Mouse (Mus musculus) hindbrain, embryonic 14.5 days (tissue): ENCODE data around the gene 4931428L18Rik. TPM values are rescaled to one million over a fixed set of nuclear protein-coding genes. Genes with fewer than 3 reads are reported as not detected.
"Not testable (repeated sequence)": the region's sequence is repeated elsewhere in the genome, so short reads cannot be mapped to it uniquely, and the experiment has no call there.

Experiments used
- ATAC-seq: fragments of 200-750 bp; cut with Nextera tagmentation; 2 replicates; pipeline ENCODE4 v1.8.0; 2017; ENCODE audit warnings: moderate number of reproducible peaks, mild to moderate bottlenecking, moderate TSS enrichment, moderate library complexity; ENCODE audit not compliant: low FRiP score
- DNase-seq: peaks from one replicate; pipeline ENCODE4 v3.0.0-alpha.2; 2015; ENCODE audit warnings: low spot score
- H3K27ac ChIP-seq: fragments of 300-500 bp; sonication (generic); 2 replicates; pipeline ENCODE4 v1.5.1; 2014; ENCODE audit warnings: mild to moderate bottlenecking, moderate library complexity
- H3K27me3 ChIP-seq: fragments of 300-500 bp; sonication (generic); 2 replicates; pipeline ENCODE4 v1.6.1; 2014; ENCODE audit warnings: mild to moderate bottlenecking, low read length, mixed read lengths; ENCODE audit not compliant: control insufficient read depth, insufficient read depth
- H3K36me3 ChIP-seq: fragments of 300-500 bp; sonication (generic); replicated peaks from 2 replicates; pipeline ENCODE4 v1.6.1; 2014; ENCODE audit not compliant: control insufficient read depth, insufficient read depth
- H3K4me1 ChIP-seq: fragments of 300-500 bp; sonication (generic); replicated peaks from 2 replicates; pipeline ENCODE4 v1.6.1; 2014; ENCODE audit warnings: antibody characterized with exemption, low read length, mixed read lengths; ENCODE audit not compliant: control insufficient read depth, insufficient read depth
- H3K4me2 ChIP-seq: fragments of 300-500 bp; sonication (generic); replicated peaks from 2 replicates; pipeline ENCODE4 v1.6.1; 2014; ENCODE audit warnings: mild to moderate bottlenecking, moderate library complexity
- H3K4me3 ChIP-seq: fragments of 300-500 bp; sonication (generic); replicated peaks from 2 replicates; pipeline ENCODE4 v1.5.1; 2014; ENCODE audit warnings: mild to moderate bottlenecking, low read length
- H3K9ac ChIP-seq: fragments of 300-500 bp; sonication (generic); 2 replicates; pipeline ENCODE4 v1.6.1; 2014
- H3K9me3 ChIP-seq: fragments of 300-500 bp; sonication (generic); 2 replicates; pipeline ENCODE4 v1.6.1; 2016; ENCODE audit warnings: low read length; ENCODE audit not compliant: control insufficient read depth
- WGBS: fragments of 180-500 bp; shearing (Covaris S2); extraction: QIAGEN DNeasy Blood & Tissue Kit; methylation state at CpG from one replicate; pipeline ENCODE4 v1.1.7; 2014; 5-methylcytosine and 5-hydroxymethylcytosine counted together
- polyA plus RNA-seq: library from polyadenylated mRNA; unstranded; fragments of >200 nt; fragmentation: Nextera tagmentation; extraction: Ambion mirVana; gene quantifications from 2 replicates; pipeline ENCODE4 v1.2.1, GENCODE M21; 2014

4931428L18Rik gene
- polyA plus RNA-seq, 1 experiment from 2014 or later = not detected

- 85% methylated on average over 3 of the region's 3 CpGs for WGBS
- H3K36me3 ChIP-seq = no peaks in the 10 kb centered on the region
These were observed 179.3 kb downstream of the 4931428L18Rik start for GRCm38 (mm10) chr1:31043208-31043607.

GRCm38 (mm10) chr1:31042793-31043192 lies 179.7 kb downstream of the 4931428L18Rik start:
- H3K4me3 ChIP-seq = no peak overlapping the region

More at GRCm38 (mm10) chr1:31043208-31043607, 179.3 kb downstream of the 4931428L18Rik start:
- DNase-seq (no peak), ATAC-seq (no peak)
- no peaks in the 10 kb centered on the region for H3K4me1 ChIP-seq
- no peaks in the 10 kb centered on the region for H3K9me3 ChIP-seq
- H3K4me3 ChIP-seq = no peak overlapping the region
- no peaks in the 10 kb centered on the region for H3K27me3 ChIP-seq
- H3K9ac ChIP-seq = no peak overlapping the region
- no peak overlapping the region for H3K4me2 ChIP-seq
- no peak overlapping the region for H3K27ac ChIP-seq

GRCm38 (mm10) chr1:31033851-31034534 lies 188.5 kb downstream of the 4931428L18Rik start:
- DNase-seq (no peak), ATAC-seq (no peak)

More at GRCm38 (mm10) chr1:31042793-31043192, 179.7 kb downstream of the 4931428L18Rik start:
- Histone ChIP-seq H3K4me1 (no peaks in the 10 kb centered on the region), H3K4me2 (no peak overlapping the region), H3K27ac (no peak overlapping the region), H3K27me3 (no peaks in the 10 kb centered on the region), H3K9me3 (no peaks in the 10 kb centered on the region), H3K9ac (no peak overlapping the region), H3K36me3 (no peaks in the 10 kb centered on the region)
- no peak for ATAC-seq
- no peak for DNase-seq
- 96% methylated on average over 4 of the region's 4 CpGs for WGBS

GRCm38 (mm10) chr1:31032351-31032750 lies 190.1 kb downstream of the 4931428L18Rik start:
- WGBS = 89% methylated on average over 2 of the region's 2 CpGs
- ATAC-seq (no peak), DNase-seq (no peak)
- H3K4me1 ChIP-seq = no peaks in the 10 kb centered on the region
- no peaks in the 10 kb centered on the region for H3K9me3 ChIP-seq
- H3K4me3 ChIP-seq = no peak overlapping the region
- no peak overlapping the region for H3K4me2 ChIP-seq
- H3K36me3 ChIP-seq = no peaks in the 10 kb centered on the region
- no peaks in the 10 kb centered on the region for H3K27me3 ChIP-seq
- no peak overlapping the region for H3K9ac ChIP-seq
- no peak overlapping the region for H3K27ac ChIP-seq

More at GRCm38 (mm10) chr1:31033851-31034534, 188.5 kb downstream of the 4931428L18Rik start:
- H3K27ac ChIP-seq = no peak overlapping the region
- no peaks in the 10 kb centered on the region for H3K9me3 ChIP-seq
- no peaks in the 10 kb centered on the region for H3K36me3 ChIP-seq
- no peaks in the 10 kb centered on the region for H3K4me1 ChIP-seq
- H3K27me3 ChIP-seq = no peaks in the 10 kb centered on the region
- H3K4me3 ChIP-seq = no peak overlapping the region
- H3K4me2 ChIP-seq = no peak overlapping the region
- H3K9ac ChIP-seq = no peak overlapping the region
- WGBS = 72% methylated on average over 2 of the region's 2 CpGs

- no peaks in the 10 kb centered on the region for H3K27me3 ChIP-seq
- no peak overlapping the region for H3K27ac ChIP-seq
- DNase-seq (no peak), ATAC-seq (no peak)
- H3K4me3 ChIP-seq = no peak overlapping the region
- H3K4me2 ChIP-seq = no peak overlapping the region
- no peaks in the 10 kb centered on the region for H3K4me1 ChIP-seq
- H3K9ac ChIP-seq = no peak overlapping the region
- H3K9me3 ChIP-seq = no peaks in the 10 kb centered on the region
- H3K36me3 ChIP-seq = no peaks in the 10 kb centered on the region
These were observed 199.3 kb downstream of the 4931428L18Rik start for GRCm38 (mm10) chr1:31023173-31023572.

- Histone ChIP-seq H3K9me3 (no peaks in the 10 kb centered on the region), H3K9ac (no peak overlapping the region), H3K4me3 (no peak overlapping the region), H3K4me2 (no peak overlapping the region), H3K36me3 (no peaks in the 10 kb centered on the region), H3K27ac (no peak overlapping the region), H3K27me3 (no peaks in the 10 kb centered on the region), H3K4me1 (no peaks in the 10 kb centered on the region)
- ATAC-seq = no peak
- no peak for DNase-seq
- 88% methylated on average over 6 of the region's 6 CpGs for WGBS
These were observed 203.2 kb downstream of the 4931428L18Rik start for GRCm38 (mm10) chr1:31019283-31019682.

GRCm38 (mm10) chr1:31017377-31017776 lies 205.1 kb downstream of the 4931428L18Rik start:
- DNase-seq (no peak), ATAC-seq (no peak)
- Histone ChIP-seq H3K9ac (no peak overlapping the region), H3K36me3 (no peaks in the 10 kb centered on the region), H3K9me3 (no peaks in the 10 kb centered on the region), H3K4me3 (no peak overlapping the region), H3K27me3 (no peaks in the 10 kb centered on the region), H3K4me1 (no peaks in the 10 kb centered on the region), H3K27ac (no peak overlapping the region), H3K4me2 (no peak overlapping the region)
- 79% methylated on average over 5 of the region's 5 CpGs for WGBS

GRCm38 (mm10) chr1:31016068-31016467 lies 206.4 kb downstream of the 4931428L18Rik start:
- no peak overlapping the region for H3K4me3 ChIP-seq
- ATAC-seq (no peak), DNase-seq (no peak)
- 91% methylated on average over 6 of the region's 6 CpGs for WGBS
- H3K9me3 ChIP-seq = no peaks in the 10 kb centered on the region
- H3K4me2 ChIP-seq = no peak overlapping the region
- H3K4me1 ChIP-seq = no peaks in the 10 kb centered on the region
- H3K36me3 ChIP-seq = no peaks in the 10 kb centered on the region
- no peak overlapping the region for H3K9ac ChIP-seq
- H3K27me3 ChIP-seq = no peaks in the 10 kb centered on the region
- H3K27ac ChIP-seq = no peak overlapping the region

GRCm38 (mm10) chr1:31015261-31015660 lies 207.2 kb downstream of the 4931428L18Rik start:
- 73% methylated on average over 2 of the region's 2 CpGs for WGBS
- H3K27ac ChIP-seq = no peak overlapping the region
- H3K4me3 ChIP-seq = no peak overlapping the region
- no peaks in the 10 kb centered on the region for H3K27me3 ChIP-seq
- H3K4me2 ChIP-seq = no peak overlapping the region
- H3K9ac ChIP-seq = no peak overlapping the region
- DNase-seq (no peak), ATAC-seq (no peak)
- H3K9me3 ChIP-seq = no peaks in the 10 kb centered on the region
- H3K4me1 ChIP-seq = no peaks in the 10 kb centered on the region
- H3K36me3 ChIP-seq = no peaks in the 10 kb centered on the region

GRCm38 (mm10) chr1:30977868-30978267 lies 244.6 kb downstream of the 4931428L18Rik start, which contains the start of gene AC153137.1:
TSS of gene AC153137.1 (minus strand) at chr1:30977968.
- DNase-seq, H3K9ac ChIP-seq, H3K4me3 ChIP-seq, H3K9me3 ChIP-seq, H3K36me3 ChIP-seq, H3K4me2 ChIP-seq, ATAC-seq, H3K4me1 ChIP-seq, H3K27ac ChIP-seq, H3K27me3 ChIP-seq: not testable (repeated sequence)
- 92% methylated on average over 5 of the region's 6 CpGs for WGBS
